Mouse (Mus musculus) heart, embryonic 15.5 days (tissue): ENCODE data around the gene Mrm3. TPM values are rescaled to one million over a fixed set of nuclear protein-coding genes. Genes with fewer than 3 reads are reported as not detected.

Experiments
- ATAC-seq: fragments of 200-750 bp; cut with Nextera tagmentation; replicated peaks from 2 replicates; pipeline ENCODE4 v1.8.0; 2017; ENCODE audit warnings: low read depth, moderate TSS enrichment; ENCODE audit not compliant: insufficient number of reproducible peaks, insufficient read depth, low FRiP score
- H3K27ac ChIP-seq: fragments of 300-500 bp; sonication (generic); 2 replicates; pipeline ENCODE4 v1.5.1; 2015; ENCODE audit warnings: mild to moderate bottlenecking, inconsistent platforms
- H3K27me3 ChIP-seq: fragments of 300-500 bp; sonication (generic); 2 replicates; pipeline ENCODE4 v1.6.1; 2015; ENCODE audit warnings: inconsistent platforms
- H3K36me3 ChIP-seq: fragments of 300-500 bp; sonication (generic); 2 replicates; pipeline ENCODE4 v1.6.1; 2015; ENCODE audit warnings: mild to moderate bottlenecking, inconsistent platforms
- H3K4me1 ChIP-seq: fragments of 300-500 bp; sonication (generic); replicated peaks from 2 replicates; pipeline ENCODE4 v1.6.1; 2015; ENCODE audit warnings: inconsistent platforms
- H3K4me2 ChIP-seq: fragments of 300-500 bp; sonication (generic); 2 replicates; pipeline ENCODE4 v1.6.1; 2015; ENCODE audit warnings: inconsistent platforms, mild to moderate bottlenecking, moderate library complexity
- H3K4me3 ChIP-seq: fragments of 300-500 bp; sonication (generic); 2 replicates; pipeline ENCODE4 v1.5.1; 2015; ENCODE audit warnings: mild to moderate bottlenecking, inconsistent platforms
- H3K9ac ChIP-seq: fragments of 300-500 bp; sonication (generic); 2 replicates; pipeline ENCODE4 v1.6.1; 2015; ENCODE audit warnings: mild to moderate bottlenecking, inconsistent platforms
- H3K9me3 ChIP-seq: fragments of 300-500 bp; sonication (generic); replicated peaks from 2 replicates; pipeline ENCODE4 v1.6.1; 2016; ENCODE audit warnings: inconsistent platforms
- WGBS: fragments of 180-500 bp; shearing (Covaris S2); methylation state at CpG from one replicate; pipeline ENCODE4 v1.1.7; 2015; ENCODE audit warnings: mixed read lengths; 5-methylcytosine and 5-hydroxymethylcytosine counted together
- polyA plus RNA-seq: library from polyadenylated mRNA; unstranded; fragments of >200 nt; fragmentation: Nextera tagmentation; extraction: Ambion mirVana; gene quantifications from 2 replicates; pipeline ENCODE4 v1.2.1, GENCODE M21; 2015

Mrm3 gene
- polyA plus RNA-seq, 1 experiment from 2014 or later, result 22.7 TPM

DNA sequence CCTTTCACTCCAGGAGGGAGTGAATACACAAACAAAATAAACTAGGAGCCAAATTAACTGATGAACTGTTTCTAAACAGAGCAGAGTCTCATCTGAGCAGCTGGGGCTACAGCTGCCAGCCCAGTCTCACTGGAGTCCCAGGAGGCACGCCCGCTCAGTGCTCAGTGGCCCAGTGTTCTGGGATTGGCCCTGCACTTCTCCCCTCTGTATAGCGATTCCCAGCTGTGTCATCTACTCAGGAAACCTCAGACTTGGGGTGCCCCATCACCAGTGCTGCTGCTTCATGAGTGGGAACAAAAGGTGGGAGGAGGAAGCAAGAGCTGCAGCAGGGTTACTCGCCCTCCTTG, 10.4 kb downstream of the Mrm3 start:
- Histone ChIP-seq H3K27me3 (no peaks in the 10 kb centered on the region), H3K27ac (no peak overlapping the region), H3K4me1 (0 out of 2 replicates have a peak, but pooled peaks cover 3% of the 10 kb centered on the region), H3K9ac (no peak overlapping the region), H3K4me2 (no peak overlapping the region), H3K4me3 (no peak overlapping the region), H3K36me3 (peaks cover 32% of the 10 kb centered on the region; the same call in 1 of the 2 replicates), H3K9me3 (no peaks in the 10 kb centered on the region)
- WGBS, result 74% methylated on average over 4 of the region's 4 CpGs
- no peak for ATAC-seq

DNA sequence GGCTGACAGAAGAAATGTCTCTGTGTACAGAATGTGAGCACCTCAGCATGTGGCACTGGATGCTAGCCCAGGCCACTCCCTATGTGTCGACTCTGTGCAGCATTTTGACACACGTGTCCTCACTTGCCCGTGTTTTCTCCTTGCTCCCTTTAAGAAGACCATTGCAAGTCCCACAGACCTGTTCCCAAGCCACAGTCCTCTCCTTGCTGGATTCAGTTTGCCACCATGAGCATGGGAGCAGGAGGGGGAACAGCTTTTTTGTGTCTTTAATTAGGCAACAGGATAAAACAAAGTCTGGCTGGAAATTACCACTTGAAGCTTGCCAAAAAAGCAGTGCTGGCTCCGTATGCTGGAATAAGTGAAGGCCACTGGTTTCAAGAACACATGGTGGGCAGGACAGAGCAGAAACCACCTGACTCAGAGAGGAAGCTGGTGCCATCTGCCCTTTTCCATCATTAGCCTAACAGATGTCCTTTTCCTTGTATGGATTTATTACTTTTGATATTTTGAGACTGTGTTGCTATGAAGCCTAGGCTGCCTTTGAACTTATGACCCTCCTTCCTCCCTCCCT, 12.0 kb downstream of the Mrm3 start:
- H3K27me3 ChIP-seq, result no peaks in the 10 kb centered on the region
- H3K4me1 ChIP-seq, result peaks cover 3% of the 10 kb centered on the region; the same call in 1 of the 2 replicates
- H3K36me3 ChIP-seq, result peaks cover 16% of the 10 kb centered on the region; the same call in 1 of the 2 replicates
- WGBS, result 72% methylated on average over 4 of the region's 4 CpGs
- no peak overlapping the region for H3K4me2 ChIP-seq
- H3K9ac ChIP-seq, result no peak overlapping the region
- no peak overlapping the region for H3K4me3 ChIP-seq
- H3K9me3 ChIP-seq, result no peaks in the 10 kb centered on the region
- H3K27ac ChIP-seq, result no peak overlapping the region
- ATAC-seq, result no peak

- WGBS, result 47% methylated on average over 5 of the region's 5 CpGs
- Histone ChIP-seq H3K27me3 (no peaks in the 10 kb centered on the region), H3K4me3 (no peak overlapping the region), H3K27ac (no peak overlapping the region), H3K4me2 (no peak overlapping the region), H3K4me1 (peaks cover 3% of the 10 kb centered on the region; the same call in 1 of the 2 replicates), H3K36me3 (peaks cover 12% of the 10 kb centered on the region; the same call in 1 of the 2 replicates), H3K9me3 (no peaks in the 10 kb centered on the region), H3K9ac (no peak overlapping the region)
- ATAC-seq, result no peak
These were observed 12.6 kb downstream of the Mrm3 start for GRCm38 (mm10) chr11:76256129-76256528.

GRCm38 (mm10) chr11:76257386-76257785, 13.9 kb downstream of the Mrm3 start:
- H3K9me3 ChIP-seq, result no peaks in the 10 kb centered on the region
- no peak overlapping the region for H3K4me3 ChIP-seq
- no peak overlapping the region for H3K27ac ChIP-seq
- peaks cover 11% of the 10 kb centered on the region; the same call in 1 of the 2 replicates for H3K36me3 ChIP-seq
- H3K4me1 ChIP-seq, result peaks cover 3% of the 10 kb centered on the region; the same call in 1 of the 2 replicates
- no peak overlapping the region for H3K4me2 ChIP-seq
- WGBS, result 81% methylated on average over 4 of the region's 4 CpGs
- no peak overlapping the region for H3K9ac ChIP-seq
- ATAC-seq, result no peak
- no peaks in the 10 kb centered on the region for H3K27me3 ChIP-seq

GRCm38 (mm10) chr11:76258511-76258910, 15.0 kb downstream of the Mrm3 start:
- Histone ChIP-seq H3K9ac (no peak overlapping the region), H3K36me3 (peaks cover 11% of the 10 kb centered on the region; the same call in 1 of the 2 replicates), H3K27ac (no peak overlapping the region), H3K9me3 (no peaks in the 10 kb centered on the region), H3K4me2 (no peak overlapping the region), H3K27me3 (no peaks in the 10 kb centered on the region), H3K4me3 (no peak overlapping the region), H3K4me1 (peaks cover under 1% of the 10 kb centered on the region; the same call in 1 of the 2 replicates)
- no peak for ATAC-seq
- 73% methylated on average over 6 of the region's 6 CpGs for WGBS

DNA sequence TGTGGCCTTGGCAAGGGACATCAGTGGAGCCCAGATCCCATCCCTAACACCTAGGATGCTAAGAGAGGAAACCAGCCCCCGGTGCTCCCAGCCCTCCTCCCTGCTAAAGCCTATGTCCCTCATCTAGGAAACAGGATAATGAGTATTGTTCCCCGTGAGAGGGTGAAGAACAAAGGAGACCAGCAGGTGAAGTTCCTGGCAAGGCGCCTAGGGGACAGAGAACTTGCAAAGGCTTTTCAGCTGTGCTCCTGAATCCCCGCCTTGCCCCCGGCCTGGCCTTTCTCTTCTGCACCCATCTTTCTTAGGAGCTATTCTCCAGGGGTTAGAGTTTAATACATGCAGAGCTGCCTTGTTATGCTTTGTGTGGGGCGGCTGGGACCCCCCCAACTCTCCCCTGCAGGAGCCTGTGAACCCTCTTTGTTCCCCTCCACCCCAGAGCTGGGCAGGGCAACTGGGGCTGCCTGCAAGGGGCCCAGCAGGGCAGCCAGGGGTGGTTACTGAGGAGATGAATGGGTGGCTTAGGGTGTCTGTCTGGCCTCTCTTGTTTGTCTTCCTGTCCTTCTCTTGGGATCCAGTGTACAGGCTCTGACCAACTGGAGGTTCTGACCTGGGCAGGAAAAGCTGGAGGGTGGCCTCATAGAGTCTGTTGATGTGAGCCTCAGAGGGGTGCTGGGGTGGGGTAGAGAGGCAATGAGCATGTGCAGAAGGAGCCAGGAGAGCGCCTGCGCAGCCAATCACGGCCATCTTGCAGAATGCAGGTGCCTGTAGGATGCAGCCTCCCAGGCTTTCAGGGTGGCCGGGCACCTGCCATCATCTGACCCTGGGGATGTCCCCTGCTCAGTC, 16.9 kb downstream of the Mrm3 start:
- Histone ChIP-seq H3K27ac (no peak overlapping the region), H3K27me3 (no peaks in the 10 kb centered on the region), H3K4me3 (no peak overlapping the region), H3K9me3 (no peaks in the 10 kb centered on the region), H3K4me2 (no peak overlapping the region), H3K36me3 (peaks cover 11% of the 10 kb centered on the region; the same call in 1 of the 2 replicates), H3K9ac (no peak overlapping the region), H3K4me1 (no peaks in the 10 kb centered on the region; the same call in 1 of the 2 replicates)
- WGBS, result 71% methylated on average over 10 of the region's 10 CpGs
- no peak for ATAC-seq

DNA sequence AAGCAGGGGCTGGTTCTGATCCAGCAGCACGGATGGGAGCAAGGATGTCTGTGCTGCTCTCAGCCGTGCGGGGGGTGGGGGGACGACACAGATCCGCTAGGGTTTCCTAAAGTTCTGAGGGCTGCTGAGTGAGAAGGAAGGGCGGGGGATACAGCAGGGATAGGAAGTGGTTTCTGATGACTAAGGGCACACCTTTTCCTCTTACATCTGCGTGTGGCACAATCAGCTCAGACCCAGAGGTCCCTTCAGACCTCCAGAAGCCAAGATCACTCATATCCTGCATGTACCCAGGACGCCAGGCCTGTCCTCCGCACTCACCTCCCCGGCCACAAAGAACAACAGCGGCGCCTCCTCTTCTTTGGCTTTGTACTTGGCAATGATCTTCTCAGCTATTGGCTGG, 17.7 kb downstream of the Mrm3 start:
- Histone ChIP-seq H3K9me3 (no peaks in the 10 kb centered on the region), H3K4me3 (no peak overlapping the region), H3K9ac (no peak overlapping the region), H3K36me3 (peaks cover 11% of the 10 kb centered on the region; the same call in 1 of the 2 replicates), H3K27ac (no peak overlapping the region), H3K4me2 (no peak overlapping the region), H3K4me1 (no peaks in the 10 kb centered on the region; the same call in 1 of the 2 replicates), H3K27me3 (no peaks in the 10 kb centered on the region)
- ATAC-seq, result no peak; the same call in 1 of the 2 replicates
- WGBS, result 65% methylated on average over 12 of the region's 12 CpGs

DNA sequence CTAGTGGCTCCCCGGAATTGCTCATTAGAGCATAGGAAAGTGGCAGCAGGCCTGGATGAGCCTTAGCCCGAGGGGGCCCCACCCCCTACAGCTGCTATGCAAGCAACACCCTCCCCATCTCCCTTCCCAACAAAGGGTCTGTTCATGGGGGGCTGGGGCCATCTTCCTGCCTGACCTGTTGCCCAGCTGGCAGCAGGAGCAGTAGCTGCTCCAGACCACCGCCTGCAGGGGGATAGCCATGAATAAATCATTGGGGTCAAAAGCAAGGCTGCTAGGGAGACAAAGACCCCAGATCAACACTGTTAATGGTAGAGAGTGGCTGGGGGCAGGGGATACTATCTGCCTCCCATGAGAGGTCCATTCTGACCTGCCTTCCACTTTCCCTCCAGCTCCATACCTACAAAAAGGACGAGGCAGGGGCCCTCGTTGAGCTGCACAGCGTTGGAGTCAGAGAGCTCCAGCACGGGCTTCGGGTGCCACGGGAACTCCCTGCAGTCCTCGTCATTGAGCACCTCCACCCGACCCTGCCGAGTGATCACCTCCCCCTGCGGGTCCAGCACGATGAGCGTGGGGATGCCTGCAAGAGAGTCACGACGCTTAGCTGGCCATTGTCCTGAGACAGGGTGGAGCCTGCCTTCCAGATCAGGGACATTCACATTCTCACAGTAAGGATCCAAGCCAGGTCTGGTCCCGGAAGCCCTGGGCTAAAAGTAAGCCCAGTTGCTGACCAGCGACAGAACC, 19.3 kb downstream of the Mrm3 start:
- WGBS, result 30% methylated on average over 19 of the region's 19 CpGs

GRCm38 (mm10) chr11:76267550-76267949, 24.0 kb downstream of the Mrm3 start:
- Histone ChIP-seq H3K4me3 (no peak overlapping the region), H3K27me3 (no peaks in the 10 kb centered on the region), H3K9ac (no peak overlapping the region), H3K4me2 (no peak overlapping the region), H3K4me1 (no peaks in the 10 kb centered on the region), H3K36me3 (0 out of 2 replicates have a peak, but pooled peaks cover 3% of the 10 kb centered on the region), H3K9me3 (no peaks in the 10 kb centered on the region), H3K27ac (no peak overlapping the region)
- ATAC-seq, result no peak
- WGBS, result 66% methylated on average over 7 of the region's 7 CpGs

More for the DNA sequence above, 19.3 kb downstream of the Mrm3 start:
- H3K36me3 ChIP-seq, result peaks cover 11% of the 10 kb centered on the region; the same call in 1 of the 2 replicates
- no peaks in the 10 kb centered on the region; the same call in 1 of the 2 replicates for H3K4me1 ChIP-seq
- no peak overlapping the region for H3K4me3 ChIP-seq
- H3K9ac ChIP-seq, result no peak overlapping the region
- no peaks in the 10 kb centered on the region for H3K27me3 ChIP-seq
- H3K4me2 ChIP-seq, result no peak overlapping the region
- H3K9me3 ChIP-seq, result no peaks in the 10 kb centered on the region
- H3K27ac ChIP-seq, result no peak overlapping the region
- ATAC-seq, result no peak

DNA sequence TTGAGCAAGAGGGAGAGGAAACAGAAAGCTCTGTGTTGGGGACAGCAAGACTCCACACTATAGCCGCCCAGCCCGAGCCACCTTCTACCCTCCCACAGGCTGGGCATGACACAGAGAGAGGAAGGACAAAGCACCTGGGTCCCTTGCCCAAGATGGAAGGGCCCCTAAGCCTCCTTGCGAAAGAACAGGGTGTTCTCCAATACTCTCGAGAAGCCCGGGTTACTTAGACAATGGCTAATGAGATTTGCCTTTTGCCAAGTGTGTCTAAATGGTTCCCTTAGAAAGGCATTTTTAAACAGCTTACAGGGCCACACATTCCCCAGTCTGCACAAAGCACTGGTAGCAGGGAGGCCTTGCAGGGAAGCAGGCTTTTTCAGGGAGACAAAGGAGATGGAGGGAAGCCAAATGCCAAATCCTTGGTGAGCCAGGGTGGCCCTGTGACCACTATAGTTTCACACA, 24.5 kb downstream of the Mrm3 start:
- 0 out of 2 replicates have a peak, but pooled peaks cover 3% of the 10 kb centered on the region for H3K36me3 ChIP-seq
- H3K27ac ChIP-seq, result no peak overlapping the region
- no peak overlapping the region for H3K9ac ChIP-seq
- H3K4me2 ChIP-seq, result no peak overlapping the region
- H3K9me3 ChIP-seq, result no peaks in the 10 kb centered on the region
- WGBS, result 63% methylated on average over 5 of the region's 5 CpGs
- no peak overlapping the region for H3K4me3 ChIP-seq
- H3K27me3 ChIP-seq, result no peaks in the 10 kb centered on the region
- H3K4me1 ChIP-seq, result no peaks in the 10 kb centered on the region
- no peak for ATAC-seq

GRCm38 (mm10) chr11:76268521-76269065, 25.1 kb downstream of the Mrm3 start:
- H3K36me3 ChIP-seq, result 0 out of 2 replicates have a peak, but pooled peaks cover 3% of the 10 kb centered on the region
- H3K4me3 ChIP-seq, result no peak overlapping the region
- H3K9ac ChIP-seq, result no peak overlapping the region
- H3K27ac ChIP-seq, result no peak overlapping the region
- H3K4me1 ChIP-seq, result no peaks in the 10 kb centered on the region
- ATAC-seq, result no peak
- H3K27me3 ChIP-seq, result no peaks in the 10 kb centered on the region
- H3K4me2 ChIP-seq, result no peak overlapping the region
- 68% methylated on average over 6 of the region's 6 CpGs for WGBS
- H3K9me3 ChIP-seq, result no peaks in the 10 kb centered on the region
